Mouse (Mus musculus) cerebellum, adult 2 months (tissue): ENCODE data around the gene 2610318N02Rik. TPM values are rescaled to one million over a fixed set of nuclear protein-coding genes. Genes with fewer than 3 reads are reported as not detected.
"Not testable (repeated sequence)": the region's sequence is repeated elsewhere in the genome, so short reads cannot be mapped to it uniquely, and the experiment has no call there.

Experiments used
- DNase-seq, 2 experiments: peaks; one replicate each; pipeline ENCODE4 v3.0.0; 2021
- H3K27ac ChIP-seq: fragments of 200-500 bp; 2 replicates; pipeline ENCODE4 v1.5.1; 2012; ENCODE audit warnings: low read length, control low read depth, inconsistent platforms; ENCODE audit not compliant: insufficient read depth
- H3K27me3 ChIP-seq: fragments of 200-500 bp; 2 replicates; pipeline ENCODE4 v1.6.1; 2012; ENCODE audit warnings: inconsistent platforms, mild to moderate bottlenecking, low read length, moderate library complexity; ENCODE audit not compliant: control insufficient read depth, insufficient read depth
- H3K4me1 ChIP-seq: fragments of 200-500 bp; 2 replicates; pipeline ENCODE4 v1.6.1; 2011; ENCODE audit warnings: low read length; ENCODE audit not compliant: control insufficient read depth, insufficient read depth
- H3K4me3 ChIP-seq: fragments of 200-500 bp; replicated peaks from 2 replicates; pipeline ENCODE3; 2011; ENCODE audit warnings: mild to moderate bottlenecking, low read depth, low read length, control low read depth; ENCODE audit not compliant: insufficient read depth
- CTCF ChIP-seq: fragments of 200-500 bp; IDR thresholded peaks from 2 replicates; pipeline ENCODE4 v1.5.1; 2011; ENCODE audit warnings: low read depth, mild to moderate bottlenecking, control low read depth, low read length, moderate library complexity, borderline replicate concordance; ENCODE audit not compliant: insufficient read depth
- POLR2A ChIP-seq: fragments of 200-500 bp; IDR thresholded peaks from 2 replicates; pipeline ENCODE4 v1.6.1; 2011; ENCODE audit warnings: low read length, control low read depth, borderline replicate concordance; ENCODE audit not compliant: insufficient read depth
- WGBS: fragments of 180-500 bp; shearing (Covaris S2); methylation state at CpG from one replicate; pipeline ENCODE4 v1.1.7; 2018; 5-methylcytosine and 5-hydroxymethylcytosine counted together
- polyA plus RNA-seq: library from polyadenylated mRNA; depleted of rRNA; stranded (reverse); fragments of >200 nt; gene quantifications from 2 replicates; pipeline ENCODE4 v1.2.3, GENCODE M21; 2012; rRNA removed

2610318N02Rik gene
- 0.81 and 1.2 TPM in 2 replicates for polyA plus RNA-seq

- Histone ChIP-seq H3K27ac (no peak within 1 kb of the TSS), H3K27me3 (no peaks in the 10 kb centered on the region), H3K4me3 (peak within 1 kb of the TSS; percentile 29), H3K4me1 (peaks cover 5% of the 10 kb centered on the region; the same call in 1 of the 2 replicates)
- 3% methylated on average over 25 of the region's 25 CpGs for WGBS
- peak; percentile 66 to 68 for DNase-seq
- TF ChIP-seq POLR2A = no peak
- TF ChIP-seq CTCF = no peak
These were observed at the start of gene 2610318N02Rik for GRCm38 (mm10) chr16:17124871-17125520. TSS of gene 2610318N02Rik (minus strand) at chr16:17125167.

- WGBS = 84% methylated on average over 5 of the region's 5 CpGs
- no peak overlapping the region for H3K27ac ChIP-seq
- H3K4me3 ChIP-seq = no peak overlapping the region
- TF ChIP-seq CTCF (no peak), POLR2A (no peak)
- H3K27me3 ChIP-seq = no peaks in the 10 kb centered on the region
- no peak for DNase-seq
- H3K4me1 ChIP-seq = no peaks in the 10 kb centered on the region
These were observed 43.1 kb upstream of the 2610318N02Rik start for GRCm38 (mm10) chr16:17168049-17168448.

GRCm38 (mm10) chr16:17167179-17167578, 42.2 kb upstream of the 2610318N02Rik start:
- H3K4me1 ChIP-seq = no peaks in the 10 kb centered on the region
- DNase-seq = no peak
- no peak overlapping the region for H3K4me3 ChIP-seq
- TF ChIP-seq POLR2A (no peak), CTCF (no peak)
- H3K27ac ChIP-seq = no peak overlapping the region
- no peaks in the 10 kb centered on the region for H3K27me3 ChIP-seq

- not testable (repeated sequence) for H3K27ac ChIP-seq, H3K4me3 ChIP-seq, H3K27me3 ChIP-seq, DNase-seq, H3K4me1 ChIP-seq
- 100% methylated on average over 1 of the region's 1 CpGs for WGBS
These were observed 40.5 kb upstream of the 2610318N02Rik start for GRCm38 (mm10) chr16:17165478-17165877.

GRCm38 (mm10) chr16:17154346-17154745, 29.4 kb upstream of the 2610318N02Rik start:
- WGBS = 96% methylated on average over 2 of the region's 2 CpGs
- no peak for DNase-seq
- no peaks in the 10 kb centered on the region for H3K27me3 ChIP-seq
- H3K4me1 ChIP-seq = no peaks in the 10 kb centered on the region
- TF ChIP-seq CTCF = no peak
- TF ChIP-seq POLR2A = no peak
- H3K4me3 ChIP-seq = no peak overlapping the region
- H3K27ac ChIP-seq = no peak overlapping the region

- DNase-seq = no peak
- WGBS = 94% methylated on average over 4 of the region's 4 CpGs
These were observed 26.9 kb upstream of the 2610318N02Rik start for GRCm38 (mm10) chr16:17151874-17152273.

GRCm38 (mm10) chr16:17150520-17151258, 25.7 kb upstream of the 2610318N02Rik start:
- Histone ChIP-seq H3K27me3 (no peaks in the 10 kb centered on the region), H3K4me1 (peaks cover 5% of the 10 kb centered on the region; the same call in 1 of the 2 replicates), H3K27ac (no peak overlapping the region), H3K4me3 (no peak overlapping the region)
- DNase-seq = no peak
- 82% methylated on average over 7 of the region's 7 CpGs for WGBS
- TF ChIP-seq POLR2A (no peak), CTCF (no peak)

More at GRCm38 (mm10) chr16:17151874-17152273, 26.9 kb upstream of the 2610318N02Rik start:
- Histone ChIP-seq H3K27me3 (no peaks in the 10 kb centered on the region), H3K4me1 (peaks cover 5% of the 10 kb centered on the region; the same call in 1 of the 2 replicates), H3K4me3 (no peak overlapping the region), H3K27ac (no peak overlapping the region)
- TF ChIP-seq POLR2A (no peak), CTCF (no peak)

GRCm38 (mm10) chr16:17148084-17148483, 23.1 kb upstream of the 2610318N02Rik start:
- Histone ChIP-seq H3K4me3 (no peak overlapping the region), H3K27ac (no peak overlapping the region), H3K27me3 (no peaks in the 10 kb centered on the region), H3K4me1 (peaks cover 5% of the 10 kb centered on the region; the same call in 1 of the 2 replicates)
- TF ChIP-seq CTCF = no peak
- DNase-seq = peak; percentile 18 to 23
- 37% methylated on average over 16 of the region's 16 CpGs for WGBS
